Mouse (Mus musculus) liver, postnatal 0 days (tissue): Measurements from ENCODE around the gene Snx9.

ENCODE experiments used
- CTCF ChIP-seq: sonication (generic); IDR thresholded peaks from 2 replicates; pipeline ENCODE4 v1.5.1; 2016; ENCODE audit warnings: antibody characterized with exemption, low read depth
- EP300 ChIP-seq: IDR thresholded peaks from 2 replicates; pipeline ENCODE4 v1.6.1; 2016; ENCODE audit warnings: antibody characterized with exemption, low read depth, mild to moderate bottlenecking

- no peak for TF ChIP-seq CTCF
- no peak for TF ChIP-seq EP300
These were observed 8.3 kb downstream of the Snx9 start for GRCm38 (mm10) chr17:5849421-5849910.
